Mouse (Mus musculus) forebrain, embryonic 16.5 days (tissue): ENCODE results near the gene Pla2g4d. TPM values are rescaled to one million over a fixed set of nuclear protein-coding genes. Genes with fewer than 3 reads are reported as not detected.

Source experiments
- ATAC-seq: fragments of 200-750 bp; cut with Nextera tagmentation; 2 replicates; pipeline ENCODE4 v1.8.0; 2017; ENCODE audit warnings: mild to moderate bottlenecking, moderate library complexity
- H3K27ac ChIP-seq: fragments of 300-500 bp; sonication (generic); 2 replicates; pipeline ENCODE4 v1.5.1; 2014; ENCODE audit warnings: low read length, control low read depth
- H3K27me3 ChIP-seq: fragments of 300-500 bp; sonication (generic); replicated peaks from 2 replicates; pipeline ENCODE4 v1.6.1; 2014; ENCODE audit warnings: low read length; ENCODE audit not compliant: control insufficient read depth, insufficient read depth
- H3K36me3 ChIP-seq: fragments of 300-500 bp; sonication (generic); 2 replicates; pipeline ENCODE4 v1.6.1; 2014; ENCODE audit not compliant: control insufficient read depth, insufficient read depth
- H3K4me1 ChIP-seq: fragments of 300-500 bp; sonication (generic); replicated peaks from 2 replicates; pipeline ENCODE4 v1.6.1; 2014; ENCODE audit warnings: low read length; ENCODE audit not compliant: control insufficient read depth, insufficient read depth
- H3K4me2 ChIP-seq: fragments of 300-500 bp; sonication (generic); 2 replicates; pipeline ENCODE4 v1.6.1; 2014; ENCODE audit warnings: mild to moderate bottlenecking, low read length, control low read depth
- H3K4me3 ChIP-seq: fragments of 300-500 bp; sonication (generic); replicated peaks from 2 replicates; pipeline ENCODE4 v1.5.1; 2014; ENCODE audit warnings: mild to moderate bottlenecking, low read length, control low read depth
- H3K9ac ChIP-seq: fragments of 300-500 bp; sonication (generic); replicated peaks from 2 replicates; pipeline ENCODE4 v1.6.1; 2014; ENCODE audit warnings: low read depth, low read length, control low read depth
- H3K9me3 ChIP-seq: fragments of 300-500 bp; sonication (generic); 2 replicates; pipeline ENCODE4 v1.6.1; 2016; ENCODE audit warnings: low read length; ENCODE audit not compliant: control insufficient read depth
- WGBS: fragments of 180-500 bp; shearing (Covaris S2); extraction: QIAGEN DNeasy Blood & Tissue Kit; methylation state at CpG from one replicate; pipeline ENCODE4 v1.1.7; 2014; 5-methylcytosine and 5-hydroxymethylcytosine counted together
- polyA plus RNA-seq: library from polyadenylated mRNA; unstranded; fragments of >200 nt; fragmentation: Nextera tagmentation; extraction: Ambion mirVana; gene quantifications from 2 replicates; pipeline ENCODE4 v1.2.1, GENCODE M21; 2015

The Pla2g4d gene
- polyA plus RNA-seq: 0.06 TPM in 1 of 2 replicates, not detected in the other

GRCm38 (mm10) chr2:120288995-120289394 is at the start of gene Pla2g4d:
Gene Pla2g4d (minus strand): TSS chr2:120289197.
- Histone ChIP-seq H3K4me3 (no peak within 1 kb of the TSS), H3K36me3 (no peaks in the 10 kb centered on the region), H3K27me3 (no peaks in the 10 kb centered on the region), H3K4me1 (no peaks in the 10 kb centered on the region), H3K9me3 (no peaks in the 10 kb centered on the region), H3K4me2 (no peak within 1 kb of the TSS), H3K9ac (no peak within 1 kb of the TSS), H3K27ac (no peak within 1 kb of the TSS)
- 69% methylated on average over 5 of the region's 5 CpGs for WGBS
- ATAC-seq: no peak

- peaks cover 21% of the 10 kb centered on the region for H3K36me3 ChIP-seq
- no peak for ATAC-seq
- H3K27ac ChIP-seq: no peak overlapping the region
- 61% methylated on average over 2 of the region's 2 CpGs for WGBS
- H3K4me1 ChIP-seq: no peaks in the 10 kb centered on the region
- no peak overlapping the region for H3K9ac ChIP-seq
- H3K27me3 ChIP-seq: no peaks in the 10 kb centered on the region
- H3K4me2 ChIP-seq: no peak overlapping the region
- no peak overlapping the region for H3K4me3 ChIP-seq
- H3K9me3 ChIP-seq: no peaks in the 10 kb centered on the region
Measured at GRCm38 (mm10) chr2:120337886-120338285, 48.9 kb upstream of the Pla2g4d start.

- no peak overlapping the region for H3K4me3 ChIP-seq
- no peak overlapping the region for H3K27ac ChIP-seq
- no peak overlapping the region for H3K9ac ChIP-seq
- H3K4me2 ChIP-seq: no peak overlapping the region
- H3K4me1 ChIP-seq: no peaks in the 10 kb centered on the region
- no peaks in the 10 kb centered on the region for H3K27me3 ChIP-seq
- H3K9me3 ChIP-seq: no peaks in the 10 kb centered on the region
- no peak for ATAC-seq
- peaks cover 37% of the 10 kb centered on the region for H3K36me3 ChIP-seq
- 87% methylated on average over 4 of the region's 4 CpGs for WGBS
Measured at GRCm38 (mm10) chr2:120331575-120331974, 42.6 kb upstream of the Pla2g4d start.

DNA sequence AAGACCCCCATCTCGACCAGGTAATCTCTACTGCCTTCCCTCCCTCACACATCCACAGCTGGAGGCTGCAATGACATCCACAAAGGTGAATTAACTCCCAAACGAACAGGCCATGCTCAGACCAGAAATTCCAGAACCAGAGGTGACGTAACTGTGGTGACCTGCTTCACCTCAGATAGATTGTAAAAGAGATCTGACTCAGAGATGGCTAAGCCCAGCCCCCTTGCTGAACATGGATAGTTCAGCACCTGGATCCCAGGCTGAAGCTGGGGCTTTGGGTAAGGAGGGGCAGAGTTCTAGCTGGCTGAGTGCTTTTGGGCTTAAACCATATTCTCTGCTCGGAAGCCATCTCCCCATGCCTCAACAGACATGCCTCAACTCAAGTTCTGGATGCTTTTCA is 26.1 kb upstream of the Pla2g4d start:
- no peak overlapping the region for H3K27ac ChIP-seq
- no peak overlapping the region for H3K4me2 ChIP-seq
- WGBS: 80% methylated on average over 4 of the region's 4 CpGs
- no peaks in the 10 kb centered on the region for H3K9me3 ChIP-seq
- no peaks in the 10 kb centered on the region for H3K27me3 ChIP-seq
- no peak overlapping the region for H3K9ac ChIP-seq
- H3K4me3 ChIP-seq: no peak overlapping the region
- no peak for ATAC-seq
- H3K36me3 ChIP-seq: peaks cover 18% of the 10 kb centered on the region
- H3K4me1 ChIP-seq: no peaks in the 10 kb centered on the region

DNA sequence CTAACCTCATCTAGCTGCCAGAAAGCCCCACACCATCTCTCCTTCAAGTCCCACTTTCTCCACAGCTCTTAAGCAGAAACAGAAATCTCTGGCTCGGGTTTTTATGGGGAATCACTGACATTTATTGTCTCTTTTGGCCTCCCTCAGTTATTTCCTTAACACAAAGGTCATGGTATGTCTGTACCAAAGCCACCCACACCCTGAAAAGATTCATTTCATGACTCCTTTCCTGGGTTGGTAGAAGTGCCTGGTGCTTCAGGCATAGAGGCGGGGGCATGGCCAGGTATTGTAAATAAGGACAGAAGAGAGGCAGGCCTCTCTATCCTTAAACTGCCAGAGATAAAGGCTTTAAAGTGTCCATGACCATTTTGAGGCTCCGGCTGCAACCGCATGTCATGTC is 25.5 kb upstream of the Pla2g4d start:
- Histone ChIP-seq H3K36me3 (peaks cover 18% of the 10 kb centered on the region), H3K27me3 (no peaks in the 10 kb centered on the region), H3K9ac (no peak overlapping the region), H3K27ac (no peak overlapping the region), H3K4me3 (no peak overlapping the region), H3K4me1 (no peaks in the 10 kb centered on the region), H3K4me2 (no peak overlapping the region), H3K9me3 (no peaks in the 10 kb centered on the region)
- no peak for ATAC-seq
- 94% methylated on average over 4 of the region's 4 CpGs for WGBS

GRCm38 (mm10) chr2:120313976-120314375 is 25.0 kb upstream of the Pla2g4d start, which contains the start of gene Pla2g4f:
Gene Pla2g4f (minus strand): TSS chr2:120314165.
- H3K27me3 ChIP-seq: no peaks in the 10 kb centered on the region
- ATAC-seq: no peak
- H3K9me3 ChIP-seq: no peaks in the 10 kb centered on the region
- no peak within 1 kb of the TSS for H3K9ac ChIP-seq
- H3K4me2 ChIP-seq: no peak within 1 kb of the TSS
- peaks cover 15% of the 10 kb centered on the region for H3K36me3 ChIP-seq
- H3K27ac ChIP-seq: no peak within 1 kb of the TSS
- H3K4me3 ChIP-seq: no peak within 1 kb of the TSS
- 64% methylated on average over 3 of the region's 3 CpGs for WGBS
- H3K4me1 ChIP-seq: no peaks in the 10 kb centered on the region

- H3K9ac ChIP-seq: no peak overlapping the region
- H3K9me3 ChIP-seq: no peaks in the 10 kb centered on the region
- no peak overlapping the region for H3K4me2 ChIP-seq
- H3K4me1 ChIP-seq: no peaks in the 10 kb centered on the region
- H3K36me3 ChIP-seq: peaks cover 7% of the 10 kb centered on the region
- 79% methylated on average over 7 of the region's 7 CpGs for WGBS
- no peak overlapping the region for H3K4me3 ChIP-seq
- H3K27me3 ChIP-seq: no peaks in the 10 kb centered on the region
- no peak overlapping the region for H3K27ac ChIP-seq
- ATAC-seq: no peak
Measured at GRCm38 (mm10) chr2:120312276-120312825, 23.4 kb upstream of the Pla2g4d start.

GRCm38 (mm10) chr2:120304113-120304512 is 15.1 kb upstream of the Pla2g4d start:
- 26% methylated on average over 3 of the region's 3 CpGs for WGBS
- no peak for ATAC-seq
- Histone ChIP-seq H3K27ac (no peak overlapping the region), H3K9me3 (no peaks in the 10 kb centered on the region), H3K4me2 (no peak overlapping the region), H3K9ac (no peak overlapping the region), H3K4me1 (no peaks in the 10 kb centered on the region), H3K4me3 (no peak overlapping the region), H3K27me3 (no peaks in the 10 kb centered on the region), H3K36me3 (no peaks in the 10 kb centered on the region)

DNA sequence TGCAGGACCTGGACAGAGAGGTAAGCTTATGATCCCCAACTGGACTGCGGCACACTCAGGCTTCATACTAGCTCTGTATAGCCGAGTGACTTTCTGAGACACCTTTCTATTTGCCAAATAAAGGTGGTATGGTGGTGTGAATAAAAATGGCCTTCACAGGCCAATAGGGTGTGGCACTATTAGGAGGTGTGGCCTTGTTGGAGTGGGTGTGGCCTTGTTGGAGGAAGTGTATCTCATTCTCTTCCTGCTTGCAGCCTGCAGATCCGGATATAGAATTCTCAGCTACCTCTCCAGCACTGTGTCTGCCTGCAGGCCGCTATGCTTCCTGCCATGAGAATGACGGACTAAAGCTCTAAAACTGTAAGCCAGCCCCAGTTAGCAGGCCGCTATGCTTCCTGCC is 12.1 kb upstream of the Pla2g4d start:
- no peak overlapping the region for H3K4me3 ChIP-seq

GRCm38 (mm10) chr2:120299866-120300265 is 10.9 kb upstream of the Pla2g4d start:
- H3K4me1 ChIP-seq: no peaks in the 10 kb centered on the region
- 90% methylated on average over 4 of the region's 4 CpGs for WGBS
- H3K4me3 ChIP-seq: no peak overlapping the region
- no peak for ATAC-seq
- no peak overlapping the region for H3K9ac ChIP-seq
- H3K9me3 ChIP-seq: no peaks in the 10 kb centered on the region
- H3K27me3 ChIP-seq: no peaks in the 10 kb centered on the region
- no peak overlapping the region for H3K27ac ChIP-seq
- no peak overlapping the region for H3K4me2 ChIP-seq
- H3K36me3 ChIP-seq: no peaks in the 10 kb centered on the region

More for the DNA sequence above, 12.1 kb upstream of the Pla2g4d start:
- Histone ChIP-seq H3K9me3 (no peaks in the 10 kb centered on the region), H3K27me3 (no peaks in the 10 kb centered on the region), H3K4me2 (no peak overlapping the region), H3K9ac (no peak overlapping the region), H3K4me1 (no peaks in the 10 kb centered on the region), H3K36me3 (no peaks in the 10 kb centered on the region), H3K27ac (no peak overlapping the region)
- 94% methylated on average over 6 of the region's 6 CpGs for WGBS
- no peak for ATAC-seq
